Mouse (Mus musculus) urinary bladder, postnatal 14 days (tissue): ENCODE measurements around the gene Man1c1.

ENCODE experiments used
- DNase-seq: peaks from one replicate; pipeline ENCODE4 v3.0.0; 2021; ENCODE audit warnings: low spot score

Man1c1 gene

GRCm38 (mm10) chr4:134511730-134512129, 192.4 kb downstream of the Man1c1 start:
- DNase-seq: no peak
